Mouse (Mus musculus) adrenal gland (tissue): ENCODE measurements around the gene Cldn11.

Source experiments
- intact Hi-C: fragments of 180-260 bp; cut with DNase I; formaldehyde crosslinking; loops from one replicate; pipeline ENCODE4 v1.15.1; 2025
- long read RNA-seq, 2 experiments: library from polyadenylated mRNA; unstranded; transcript quantifications; one replicate each; pipeline ENCODE4 v2.0.0; 2020; ENCODE audit warnings: borderline replicate concordance in 1 of 2; ENCODE audit not compliant: insufficient replicate concordance in 1 of 2

Cldn11 gene
- long read RNA-seq, experiment 1, transcript Cldn11-201 (3 exons, 1,870 nt) = major isoform, 8 of 9 reads
- long read RNA-seq, experiment 1, partial matches to known transcripts = 0 of 9 reads
- long read RNA-seq, experiment 1, other reads (novel, unspliced or antisense) = 1 of 9 reads
- long read RNA-seq, experiment 2, transcript Cldn11-201 (3 exons, 1,870 nt) = major isoform, 7 of 7 reads
- long read RNA-seq, experiment 2, partial matches to known transcripts = 0 of 7 reads
- long read RNA-seq, experiment 2, other reads (novel, unspliced or antisense) = 0 of 7 reads

GRCm38 (mm10) chr3:31149706-31150105 is at the start of gene Cldn11:
TSS of gene Cldn11 (plus strand) at chr3:31149920.
- intact Hi-C loops = loop anchor here (10.0 kb wide), 1 partner anchor 555 kb away; the partner anchor contains the start of gene Actrt3

GRCm38 (mm10) chr3:31100026-31100425 is 49.7 kb upstream of the Cldn11 start:
- intact Hi-C loops = no loop called here

GRCm38 (mm10) chr3:31100802-31101201 is 48.9 kb upstream of the Cldn11 start:
- intact Hi-C loops = no loop called here

- intact Hi-C loops = no loop called here
Observed at GRCm38 (mm10) chr3:31104936-31105335, 44.8 kb upstream of the Cldn11 start.

- intact Hi-C loops = no loop called here
Observed at GRCm38 (mm10) chr3:31106597-31106996, 43.1 kb upstream of the Cldn11 start.

GRCm38 (mm10) chr3:31107674-31108073 is 42.0 kb upstream of the Cldn11 start:
- intact Hi-C loops = no loop called here

GRCm38 (mm10) chr3:31109108-31109507 is 40.6 kb upstream of the Cldn11 start:
- intact Hi-C loops = no loop called here

GRCm38 (mm10) chr3:31123098-31123497 is 26.6 kb upstream of the Cldn11 start:
- intact Hi-C loops = no loop called here

GRCm38 (mm10) chr3:31126303-31126702 is 23.4 kb upstream of the Cldn11 start:
- intact Hi-C loops = no loop called here

GRCm38 (mm10) chr3:31126848-31127247 is 22.9 kb upstream of the Cldn11 start:
- intact Hi-C loops = no loop called here

GRCm38 (mm10) chr3:31129766-31130165 is 20.0 kb upstream of the Cldn11 start:
- intact Hi-C loops = loop anchor here (5.0 to 10.0 kb wide), 2 partner anchors 32 to 155 kb away; partner anchors contain the start of gene Skil

GRCm38 (mm10) chr3:31133664-31134063 is 16.1 kb upstream of the Cldn11 start:
- intact Hi-C loops = loop anchor here (5.0 to 10.0 kb wide), 2 partner anchors 36 to 159 kb away; partner anchors contain the start of gene Skil

- intact Hi-C loops = loop anchor here (5.0 to 10.0 kb wide), 2 partner anchors 37 to 159 kb away; partner anchors contain the start of gene Skil
Observed at GRCm38 (mm10) chr3:31134246-31134645, 15.5 kb upstream of the Cldn11 start.

- intact Hi-C loops = loop anchor here (5.0 to 10.0 kb wide), 2 partner anchors 37 to 160 kb away; partner anchors contain the start of gene Skil
Observed at GRCm38 (mm10) chr3:31134696-31135095, 15.0 kb upstream of the Cldn11 start.

- intact Hi-C loops = loop anchor here (10.0 kb wide), 1 partner anchor 162 kb away; no protein-coding TSS in a partner anchor
Observed at GRCm38 (mm10) chr3:31136591-31136990, 13.1 kb upstream of the Cldn11 start.

- intact Hi-C loops = loop anchor here (2.0 to 10.0 kb wide), 2 partner anchors 82 to 164 kb away; no protein-coding TSS in a partner anchor
Observed at GRCm38 (mm10) chr3:31138454-31139424, 11.0 kb upstream of the Cldn11 start.

- intact Hi-C loops = loop anchor here (10.0 kb wide), 1 partner anchor 547 kb away; the partner anchor contains the start of gene Actrt3
Observed at GRCm38 (mm10) chr3:31141621-31142020, 8.1 kb upstream of the Cldn11 start.

GRCm38 (mm10) chr3:31145222-31145621 is 4.5 kb upstream of the Cldn11 start:
- intact Hi-C loops = loop anchor here (10.0 kb wide), 1 partner anchor 550 kb away; the partner anchor contains the start of gene Actrt3

- intact Hi-C loops = loop anchor here (1.0 to 10.0 kb wide), 4 partner anchors 93 to 551 kb away; partner anchors contain the start of gene Actrt3
Observed at GRCm38 (mm10) chr3:31145641-31146290, 4.0 kb upstream of the Cldn11 start.

GRCm38 (mm10) chr3:31148595-31148994 is 1.1 kb upstream of the Cldn11 start:
- intact Hi-C loops = loop anchor here (10.0 kb wide), 1 partner anchor 554 kb away; the partner anchor contains the start of gene Actrt3

- intact Hi-C loops = no loop called here
Observed at GRCm38 (mm10) chr3:31152108-31152507, 2.4 kb downstream of the Cldn11 start.
